28 mouse cellular contexts compared by ENCODE assay signal in the genomic region with DNA sequence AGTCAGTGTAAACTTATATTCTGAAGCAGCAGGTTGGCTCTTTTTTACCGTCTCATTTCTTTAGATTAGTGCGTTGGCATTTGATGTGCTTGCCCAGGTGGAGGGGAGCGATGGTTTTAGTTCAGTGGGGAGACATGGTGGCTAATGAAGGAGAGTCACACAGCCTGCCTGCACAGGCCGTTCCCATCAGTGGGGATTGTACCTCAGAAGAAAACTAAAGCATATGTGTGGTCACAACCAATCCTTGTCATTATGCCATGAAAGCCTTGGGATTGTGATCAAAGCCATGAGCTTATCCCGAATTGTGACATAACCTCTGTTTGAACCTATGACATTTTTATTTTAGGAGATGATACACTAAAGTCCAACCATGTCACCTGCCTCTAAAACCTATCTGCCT.
DNase-seq lines count a peak whose midpoint lies in the region; ATAC-seq lines count a peak whose summit lies in the region.
"Had no signal": no experiment of that assay in that cellular context is flagged by ENCODE, and none has a peak within 500 bp of the region (broad histone marks: within the 10 kb centered on the region; RNA-seq: fewer than 3 reads in every experiment).

No protein-coding gene starts in this region.

- H3K4me2 ChIP-seq in embryonic facial prominence, embryonic 13.5 days: peak overlapping the region; percentile 18; the same call in 1 of the 2 replicates
- H3K4me2 ChIP-seq in forebrain, embryonic 14.5 days (ENCODE audit: low read length): no peak overlapping the region
- H3K4me2 ChIP-seq: embryonic facial prominence, embryonic 15.5 days; forebrain, embryonic 12.5 days; forebrain, embryonic 15.5 days had no signal

- peak; percentile 14 for DNase-seq in embryo, embryonic 11 days
- no peak for DNase-seq in embryo, embryonic 10.5 days (ENCODE audit: low spot score)
- DNase-seq in embryonic facial prominence, embryonic 10.5 days (ENCODE audit: low spot score): peak; percentile 52
- DNase-seq in retina, embryonic 14.5 days (ENCODE audit: low spot score): peak; percentile 50
- DNase-seq in cerebellum, adult 11-12 months: no peak
- DNase-seq in forebrain, embryonic 14.5 days (ENCODE audit: low spot score): no peak
- DNase-seq in thymus, adult 18-20 months: no peak
- DNase-seq: adrenal gland, adult 8-10 months; adrenal gland, postnatal 14 days; adrenal gland, postnatal 36 days; B cell, adult 2 months; cerebellum, adult 18-20 months; cerebellum, adult 8-10 months; cerebellum, adult 9-11 months; cerebellum, postnatal 14 days; cerebellum, postnatal 36 days; forebrain, postnatal 0 days had no signal

- WGBS in embryonic facial prominence, embryonic 10.5 days: 53% methylated on average over 5 of the region's 5 CpGs
- 28% methylated on average over 5 of the region's 5 CpGs for WGBS in embryonic facial prominence, embryonic 13.5 days
- 78% methylated on average over 5 of the region's 5 CpGs for WGBS in forebrain, embryonic 14.5 days

- H3K9me3 ChIP-seq in embryonic facial prominence, embryonic 10.5 days: no peaks in the 10 kb centered on the region
- no peaks in the 10 kb centered on the region for H3K9me3 ChIP-seq in embryonic facial prominence, embryonic 13.5 days
- H3K9me3 ChIP-seq in forebrain, embryonic 14.5 days (replicated peaks; ENCODE audit: control insufficient read depth, low read length): no peaks in the 10 kb centered on the region
- H3K9me3 ChIP-seq: embryonic facial prominence, embryonic 15.5 days; forebrain, embryonic 10.5 days; forebrain, embryonic 12.5 days; forebrain, embryonic 15.5 days; G1E had no signal

- no peak for ATAC-seq in embryonic facial prominence, embryonic 13.5 days (ENCODE audit: insufficient number of reproducible peaks, insufficient read depth, low FRiP score, low TSS enrichment, low read depth)
- ATAC-seq in forebrain, embryonic 14.5 days: no peak
- ATAC-seq: activated CD4-positive, CD25-positive, alpha-beta regulatory T cell, adult 4 months; CD4-positive, CD25-positive, alpha-beta regulatory T cell, adult 4 months; forebrain, embryonic 15.5 days; forebrain, postnatal 0 days; Patski had no signal

- H3K4me1 ChIP-seq in embryonic facial prominence, embryonic 10.5 days: peaks cover 18% of the 10 kb centered on the region
- H3K4me1 ChIP-seq in embryonic facial prominence, embryonic 13.5 days: peaks cover 7% of the 10 kb centered on the region
- no peaks in the 10 kb centered on the region for H3K4me1 ChIP-seq in forebrain, embryonic 14.5 days (ENCODE audit: control insufficient read depth, insufficient read depth, low read length)
- H3K4me1 ChIP-seq: embryonic facial prominence, embryonic 15.5 days; forebrain, embryonic 12.5 days; forebrain, embryonic 15.5 days had no signal

- no peak overlapping the region for H3K4me3 ChIP-seq in embryonic facial prominence, embryonic 10.5 days
- H3K4me3 ChIP-seq in embryonic facial prominence, embryonic 13.5 days: no peak overlapping the region
- H3K4me3 ChIP-seq in forebrain, embryonic 14.5 days (ENCODE audit: low read depth, low read length): no peak overlapping the region
- H3K4me3 ChIP-seq: embryonic facial prominence, embryonic 15.5 days; erythroblast, embryonic 14.5 days; forebrain, embryonic 10.5 days; forebrain, embryonic 12.5 days; forebrain, embryonic 15.5 days had no signal

- no peaks in the 10 kb centered on the region for H3K36me3 ChIP-seq in embryonic facial prominence, embryonic 10.5 days (replicated peaks)
- no peaks in the 10 kb centered on the region for H3K36me3 ChIP-seq in embryonic facial prominence, embryonic 13.5 days
- no peaks in the 10 kb centered on the region for H3K36me3 ChIP-seq in forebrain, embryonic 14.5 days (ENCODE audit: control insufficient read depth, insufficient read depth, low read length)
- H3K36me3 ChIP-seq: embryonic facial prominence, embryonic 15.5 days; forebrain, embryonic 10.5 days; forebrain, embryonic 12.5 days; forebrain, embryonic 15.5 days; G1E had no signal

- H3K9ac ChIP-seq in embryonic facial prominence, embryonic 13.5 days: no peak overlapping the region
- H3K9ac ChIP-seq in forebrain, embryonic 14.5 days (ENCODE audit: low read length): no peak overlapping the region
- H3K9ac ChIP-seq: embryonic facial prominence, embryonic 15.5 days; forebrain, embryonic 12.5 days; forebrain, embryonic 15.5 days; forebrain, postnatal 0 days had no signal

- no peak overlapping the region for H3K27ac ChIP-seq in embryonic facial prominence, embryonic 10.5 days (replicated peaks)
- H3K27ac ChIP-seq in embryonic facial prominence, embryonic 13.5 days: no peak overlapping the region
- no peak overlapping the region for H3K27ac ChIP-seq in forebrain, embryonic 14.5 days (ENCODE audit: low read depth, low read length)
- H3K27ac ChIP-seq: embryonic facial prominence, embryonic 15.5 days; forebrain, embryonic 10.5 days; forebrain, embryonic 12.5 days; forebrain, embryonic 15.5 days had no signal

- no peaks in the 10 kb centered on the region for H3K27me3 ChIP-seq in embryonic facial prominence, embryonic 10.5 days (replicated peaks; ENCODE audit: low read depth, poor library complexity, severe bottlenecking)
- H3K27me3 ChIP-seq in embryonic facial prominence, embryonic 13.5 days: no peaks in the 10 kb centered on the region
- no peaks in the 10 kb centered on the region for H3K27me3 ChIP-seq in forebrain, embryonic 14.5 days (replicated peaks; ENCODE audit: control insufficient read depth, insufficient read depth, low read length)
- H3K27me3 ChIP-seq: CH12.LX; embryonic facial prominence, embryonic 15.5 days; forebrain, embryonic 15.5 days; Patski had no signal

Comparison
In these comparisons a context has a peak if more than half of its experiments do, and no peak if none do; other contexts are left out.
1. DNase-seq: peak in embryo, embryonic 11 days (single experiment), embryonic facial prominence, embryonic 10.5 days (single experiment) and retina, embryonic 14.5 days (single experiment); none in embryo, embryonic 10.5 days (single experiment), cerebellum, adult 11-12 months (single experiment), forebrain, embryonic 14.5 days (single experiment) and thymus, adult 18-20 months (0 of 2).